Mouse (Mus musculus) myocyte (in vitro differentiated cells): ENCODE measurements at regions not wholly inside any gene's neighbourhood (a gene's known extent, or its start where the extent isn't known, plus 50 kb on each side); places are given as distances from the start of the nearest gene placed in this dataset.

ENCODE experiments used
- H3K27me3 ChIP-seq: one replicate; pipeline ENCODE4 v1.6.1; 2011; ENCODE audit not compliant: control insufficient read depth, insufficient read depth, insufficient read length
- H3K36me3 ChIP-seq: one replicate; pipeline ENCODE4 v1.6.1; 2011; ENCODE audit not compliant: control insufficient read depth, insufficient read depth
- H3K4me2 ChIP-seq: one replicate; pipeline ENCODE4 v1.6.1; 2011; ENCODE audit warnings: low read depth, control low read depth
- H3K4me3 ChIP-seq: one replicate; pipeline ENCODE4 v1.5.1; 2011; ENCODE audit warnings: mild to moderate bottlenecking, control low read depth, moderate library complexity
- H3K79me2 ChIP-seq: one replicate; pipeline ENCODE4 v1.6.1; 2011; ENCODE audit not compliant: control insufficient read depth, insufficient read depth
- H3ac ChIP-seq: one replicate; pipeline ENCODE4 v1.6.1; 2011; ENCODE audit not compliant: control insufficient read depth, insufficient read length
- CEBPB ChIP-seq: IDR thresholded peaks from 2 replicates; pipeline ENCODE4 v1.6.1; 2011; ENCODE audit warnings: mild to moderate bottlenecking, moderate library complexity; ENCODE audit not compliant: poor library complexity, insufficient read depth, severe bottlenecking
- E2F4 ChIP-seq: IDR thresholded peaks from one replicate; pipeline ENCODE4 v1.6.1; 2011; ENCODE audit warnings: mild to moderate bottlenecking, control low read depth, moderate library complexity; ENCODE audit not compliant: insufficient read depth
- MAX ChIP-seq: IDR thresholded peaks from one replicate; pipeline ENCODE4 v1.6.1; 2011; ENCODE audit warnings: low read depth, mild to moderate bottlenecking, control low read depth
- MYOD1 ChIP-seq, 3 experiments: IDR thresholded peaks; one replicate each; pipeline ENCODE4 v1.6.1; 2011; ENCODE audit warnings: control low read depth in 2 of 3, low read depth in 2 of 3, mild to moderate bottlenecking in 2 of 3, moderate library complexity in 1 of 3; ENCODE audit not compliant: insufficient read length in 2 of 3, control insufficient read depth in 1 of 3
- MYOG ChIP-seq, 3 experiments: IDR thresholded peaks; one replicate each; pipeline ENCODE4 v1.6.1; 2011; ENCODE audit warnings: control low read depth in 2 of 3, low read depth in 2 of 3, mild to moderate bottlenecking in 2 of 3; ENCODE audit not compliant: insufficient read length in 2 of 3, control insufficient read depth in 1 of 3, insufficient read depth in 1 of 3
- POLR2A ChIP-seq: IDR thresholded peaks from one replicate; pipeline ENCODE4 v1.6.1; 2011; ENCODE audit warnings: low read depth, mild to moderate bottlenecking, control low read depth, moderate library complexity; ENCODE audit not compliant: insufficient read length
- POLR2AphosphoS2 ChIP-seq: IDR thresholded peaks from one replicate; pipeline ENCODE4 v1.6.1; 2011; ENCODE audit warnings: low read depth, control low read depth; ENCODE audit not compliant: insufficient read length
- REST ChIP-seq: IDR thresholded peaks from one replicate; pipeline ENCODE4 v1.6.1; 2011; ENCODE audit warnings: mild to moderate bottlenecking, control low read depth, moderate library complexity; ENCODE audit not compliant: insufficient read depth, insufficient read length
- SRF ChIP-seq: IDR thresholded peaks from one replicate; pipeline ENCODE4 v1.6.1; 2011; ENCODE audit warnings: low read depth; ENCODE audit not compliant: control insufficient read depth, insufficient read length
- TCF12 ChIP-seq: IDR thresholded peaks from one replicate; pipeline ENCODE4 v1.6.1; 2011; ENCODE audit warnings: mild to moderate bottlenecking, control low read depth; ENCODE audit not compliant: poor library complexity, insufficient read depth, severe bottlenecking
- TCF3 ChIP-seq: IDR thresholded peaks from one replicate; pipeline ENCODE4 v1.6.1; 2011; ENCODE audit warnings: low read depth, control low read depth; ENCODE audit not compliant: insufficient read length
- USF1 ChIP-seq: IDR thresholded peaks from one replicate; pipeline ENCODE4 v1.6.1; 2011; ENCODE audit warnings: low read depth, mild to moderate bottlenecking, control low read depth, moderate library complexity

- H3K27me3 ChIP-seq, result no peaks in the 10 kb centered on the region
- H3K79me2 ChIP-seq, result no peaks in the 10 kb centered on the region
- no peaks in the 10 kb centered on the region for H3K36me3 ChIP-seq
- H3ac ChIP-seq, result no peak overlapping the region
- no peak overlapping the region for H3K4me3 ChIP-seq
- TF ChIP-seq CEBPB (no peak), MYOD1 (IDR thresholded peaks at IDR 0.05; ENCODE audit: control insufficient read depth in 1 of 3, insufficient read length in 2 of 3, low read depth in 2 of 3) (no peak), E2F4 (no peak), MYOG (IDR thresholded peaks at IDR 0.05; ENCODE audit: control insufficient read depth in 1 of 3, insufficient read depth in 1 of 3, insufficient read length in 2 of 3, low read depth in 2 of 3) (no peak), TCF3 (no peak), POLR2AphosphoS2 (no peak)
- no peak overlapping the region for H3K4me2 ChIP-seq
These were observed 148.7 kb downstream of the Fam198b start for GRCm38 (mm10) chr3:80033071-80033470.

GRCm38 (mm10) chr3:80038553-80039129 lies 154.3 kb downstream of the Fam198b start:
- Histone ChIP-seq H3K4me3 (no peak overlapping the region), H3K79me2 (no peaks in the 10 kb centered on the region), H3K27me3 (no peaks in the 10 kb centered on the region), H3ac (no peak overlapping the region), H3K4me2 (no peak overlapping the region), H3K36me3 (no peaks in the 10 kb centered on the region)
- TF ChIP-seq MYOG (IDR thresholded peaks at IDR 0.05; ENCODE audit: control insufficient read depth in 1 of 3, insufficient read depth in 1 of 3, insufficient read length in 2 of 3, low read depth in 2 of 3), result no peak
- TF ChIP-seq REST, result no peak
- peak in 2 of 3 experiments; percentile 71 to 82 for TF ChIP-seq MYOD1 (IDR thresholded peaks at IDR 0.05; ENCODE audit: control insufficient read depth in 1 of 3, insufficient read length in 2 of 3, low read depth in 2 of 3)
- no peak for TF ChIP-seq MAX

GRCm38 (mm10) chr3:80042756-80043484 lies 158.6 kb downstream of the Fam198b start:
- Histone ChIP-seq H3K36me3 (no peaks in the 10 kb centered on the region), H3K4me3 (no peak overlapping the region), H3K4me2 (no peak overlapping the region), H3ac (no peak overlapping the region), H3K27me3 (no peaks in the 10 kb centered on the region), H3K79me2 (no peaks in the 10 kb centered on the region)
- TF ChIP-seq CEBPB (no peak), USF1 (no peak), TCF3 (no peak), MAX (no peak), SRF (no peak), TCF12 (no peak), E2F4 (no peak), MYOD1 (IDR thresholded peaks at IDR 0.05; ENCODE audit: control insufficient read depth in 1 of 3, insufficient read length in 2 of 3, low read depth in 2 of 3) (no peak)

- H3K36me3 ChIP-seq, result no peaks in the 10 kb centered on the region
- no peak overlapping the region for H3ac ChIP-seq
- H3K79me2 ChIP-seq, result no peaks in the 10 kb centered on the region
- no peak overlapping the region for H3K4me3 ChIP-seq
- H3K27me3 ChIP-seq, result no peaks in the 10 kb centered on the region
- TF ChIP-seq POLR2AphosphoS2, result no peak
- H3K4me2 ChIP-seq, result no peak overlapping the region
These were observed 165.3 kb downstream of the Fam198b start for GRCm38 (mm10) chr3:80049495-80050225.

- Histone ChIP-seq H3K36me3 (no peaks in the 10 kb centered on the region), H3K27me3 (no peaks in the 10 kb centered on the region), H3ac (no peak overlapping the region), H3K79me2 (no peaks in the 10 kb centered on the region), H3K4me3 (no peak overlapping the region), H3K4me2 (no peak overlapping the region)
- TF ChIP-seq CEBPB (no peak), POLR2AphosphoS2 (no peak), MYOD1 (IDR thresholded peaks at IDR 0.05; ENCODE audit: control insufficient read depth in 1 of 3, insufficient read length in 2 of 3, low read depth in 2 of 3) (no peak), USF1 (no peak), TCF3 (no peak), SRF (no peak), REST (no peak), POLR2A (no peak), MYOG (IDR thresholded peaks at IDR 0.05; ENCODE audit: control insufficient read depth in 1 of 3, insufficient read depth in 1 of 3, insufficient read length in 2 of 3, low read depth in 2 of 3) (no peak), TCF12 (no peak), MAX (no peak), E2F4 (no peak)
These were observed 166.6 kb downstream of the Fam198b start for GRCm38 (mm10) chr3:80050920-80051319.
